Mouse (Mus musculus) stomach, embryonic 14.5 days (tissue): ENCODE measurements at regions not wholly inside any gene's neighbourhood (a gene's known extent, or its start where the extent isn't known, plus 50 kb on each side); places are given as distances from the start of the nearest gene placed in this dataset.

Experiments used
- ATAC-seq: fragments of 200-750 bp; cut with Nextera tagmentation; 2 replicates; pipeline ENCODE4 v1.8.0; 2017; ENCODE audit warnings: low read depth, moderate TSS enrichment; ENCODE audit not compliant: insufficient number of reproducible peaks, insufficient read depth, low FRiP score
- H3K27ac ChIP-seq: fragments of 300-500 bp; sonication (generic); 2 replicates; pipeline ENCODE4 v1.5.1; 2014; ENCODE audit warnings: mild to moderate bottlenecking, low read length, moderate library complexity, mixed read lengths
- H3K27me3 ChIP-seq: fragments of 300-500 bp; sonication (generic); 2 replicates; pipeline ENCODE4 v1.6.1; 2014; ENCODE audit warnings: low read length, control low read depth, mixed read lengths; ENCODE audit not compliant: control insufficient read depth, insufficient read depth
- H3K36me3 ChIP-seq: fragments of 300-500 bp; sonication (generic); 2 replicates; pipeline ENCODE4 v1.6.1; 2014; ENCODE audit warnings: mild to moderate bottlenecking, control low read depth, low read length, moderate library complexity, mixed read lengths; ENCODE audit not compliant: control insufficient read depth, insufficient read depth
- H3K4me1 ChIP-seq: fragments of 300-500 bp; sonication (generic); 2 replicates; pipeline ENCODE4 v1.6.1; 2014; ENCODE audit warnings: low read length, control low read depth, mixed read lengths; ENCODE audit not compliant: control insufficient read depth, insufficient read depth
- H3K4me2 ChIP-seq: fragments of 300-500 bp; sonication (generic); replicated peaks from 2 replicates; pipeline ENCODE4 v1.6.1; 2014; ENCODE audit warnings: low read depth, low read length, control low read depth
- H3K4me3 ChIP-seq: fragments of 300-500 bp; sonication (generic); 2 replicates; pipeline ENCODE4 v1.5.1; 2014; ENCODE audit warnings: low read depth, low read length, control low read depth
- H3K9ac ChIP-seq: fragments of 300-500 bp; sonication (generic); replicated peaks from 2 replicates; pipeline ENCODE4 v1.6.1; 2014; ENCODE audit warnings: low read depth, mild to moderate bottlenecking, control low read depth, low read length, moderate library complexity, mixed read lengths
- H3K9me3 ChIP-seq: fragments of 300-500 bp; sonication (generic); 2 replicates; pipeline ENCODE4 v1.6.1; 2016; ENCODE audit warnings: low read depth, low read length, control low read depth; ENCODE audit not compliant: control insufficient read depth
- WGBS: fragments of 180-500 bp; shearing (Covaris S2); extraction: QIAGEN DNeasy Blood & Tissue Kit; methylation state at CpG from one replicate; pipeline ENCODE4 v1.1.7; 2014; 5-methylcytosine and 5-hydroxymethylcytosine counted together

DNA sequence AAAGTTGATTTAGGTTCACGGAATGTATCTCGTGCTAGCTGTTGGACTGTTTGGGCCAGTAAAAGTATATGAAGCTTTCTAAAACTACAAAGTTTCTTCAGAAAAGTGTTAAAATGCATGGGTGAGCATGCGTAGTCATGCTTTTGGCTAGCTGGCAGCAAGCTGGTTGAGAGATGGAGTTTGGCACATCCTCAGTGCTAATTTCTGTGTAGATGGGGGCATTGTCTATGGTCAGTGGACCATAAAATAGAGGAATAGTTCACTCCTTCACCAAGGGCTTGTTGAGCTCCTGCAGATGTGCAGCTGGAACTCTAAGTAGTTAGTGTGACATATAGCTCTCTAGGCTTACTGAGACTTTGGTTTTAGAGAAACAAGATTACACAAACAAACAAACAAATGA, 107.8 kb downstream of the Btc start:
- no peak overlapping the region for H3K4me3 ChIP-seq
- no peaks in the 10 kb centered on the region for H3K27me3 ChIP-seq
- H3K9ac ChIP-seq = no peak overlapping the region
- H3K9me3 ChIP-seq = no peaks in the 10 kb centered on the region
- H3K27ac ChIP-seq = no peak overlapping the region
- WGBS = 93% methylated on average over 3 of the region's 3 CpGs
- ATAC-seq = no peak
- no peaks in the 10 kb centered on the region for H3K4me1 ChIP-seq
- H3K4me2 ChIP-seq = no peak overlapping the region
- H3K36me3 ChIP-seq = no peaks in the 10 kb centered on the region

- Histone ChIP-seq H3K9me3 (no peaks in the 10 kb centered on the region), H3K4me1 (no peaks in the 10 kb centered on the region), H3K4me2 (no peak overlapping the region), H3K27me3 (no peaks in the 10 kb centered on the region), H3K9ac (no peak overlapping the region), H3K36me3 (no peaks in the 10 kb centered on the region), H3K4me3 (no peak overlapping the region), H3K27ac (no peak overlapping the region)
- WGBS = 84% methylated on average over 2 of the region's 2 CpGs
- ATAC-seq = no peak
Observed at GRCm38 (mm10) chr5:91297068-91297467, 105.7 kb downstream of the Btc start.

- Histone ChIP-seq H3K36me3 (no peaks in the 10 kb centered on the region), H3K4me2 (no peak overlapping the region), H3K4me3 (no peak overlapping the region), H3K9ac (no peak overlapping the region), H3K27ac (no peak overlapping the region), H3K4me1 (no peaks in the 10 kb centered on the region), H3K27me3 (no peaks in the 10 kb centered on the region), H3K9me3 (no peaks in the 10 kb centered on the region)
- ATAC-seq = no peak
- WGBS = 92% methylated on average over 17 of the region's 17 CpGs
Observed at GRCm38 (mm10) chr5:91302114-91302513, 100.7 kb downstream of the Btc start.

GRCm38 (mm10) chr5:91302943-91303342, 99.9 kb downstream of the Btc start:
- Histone ChIP-seq H3K9me3 (no peaks in the 10 kb centered on the region), H3K9ac (no peak overlapping the region), H3K36me3 (no peaks in the 10 kb centered on the region), H3K27ac (no peak overlapping the region), H3K4me3 (no peak overlapping the region), H3K27me3 (no peaks in the 10 kb centered on the region), H3K4me2 (no peak overlapping the region), H3K4me1 (no peaks in the 10 kb centered on the region)
- 56% methylated on average over 9 of the region's 9 CpGs for WGBS
- no peak for ATAC-seq

GRCm38 (mm10) chr5:91303702-91304101, 99.1 kb downstream of the Btc start:
- WGBS = 78% methylated on average over 5 of the region's 5 CpGs

DNA sequence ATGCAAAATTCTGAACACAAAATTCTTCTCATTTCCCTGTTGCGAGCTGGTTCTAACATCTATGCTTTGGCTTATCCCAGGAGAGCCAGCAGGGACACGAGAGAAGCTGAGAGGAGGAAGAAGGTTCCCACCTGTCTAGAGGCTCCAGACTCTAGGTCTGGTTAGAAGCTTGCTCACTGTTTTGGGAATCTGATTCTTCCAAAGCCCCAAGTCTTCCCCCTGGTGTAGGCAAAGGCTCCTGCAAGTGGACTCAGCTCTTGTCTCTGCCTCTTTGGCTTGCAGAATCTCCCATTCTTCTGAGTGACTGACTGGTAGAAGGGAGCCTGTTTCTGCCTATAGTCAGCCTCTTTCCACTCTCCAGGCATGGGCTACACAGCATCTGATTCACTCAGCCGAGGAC, 95.8 kb downstream of the Btc start:
- H3K9ac ChIP-seq = no peak overlapping the region
- no peaks in the 10 kb centered on the region for H3K36me3 ChIP-seq
- H3K27me3 ChIP-seq = no peaks in the 10 kb centered on the region
- no peaks in the 10 kb centered on the region for H3K9me3 ChIP-seq
- H3K4me1 ChIP-seq = no peaks in the 10 kb centered on the region
- H3K27ac ChIP-seq = no peak overlapping the region
- 70% methylated on average over 3 of the region's 3 CpGs for WGBS
- H3K4me2 ChIP-seq = no peak overlapping the region
- no peak for ATAC-seq
- H3K4me3 ChIP-seq = no peak overlapping the region

More at GRCm38 (mm10) chr5:91303702-91304101, 99.1 kb downstream of the Btc start:
- Histone ChIP-seq H3K9me3 (no peaks in the 10 kb centered on the region), H3K4me3 (no peak overlapping the region), H3K27me3 (no peaks in the 10 kb centered on the region), H3K27ac (no peak overlapping the region), H3K4me1 (no peaks in the 10 kb centered on the region), H3K36me3 (no peaks in the 10 kb centered on the region), H3K9ac (no peak overlapping the region), H3K4me2 (no peak overlapping the region)
- peak; percentile 6; the same call in 1 of the 2 replicates for ATAC-seq
